Mouse (Mus musculus) forebrain, embryonic 10.5 days (tissue): ENCODE measurements around the gene Filip1l. TPM values are rescaled to one million over a fixed set of nuclear protein-coding genes. Genes with fewer than 3 reads are reported as not detected.

Experiments used
- DNase-seq: peaks from one replicate; pipeline ENCODE4 v3.0.0-alpha.2; 2017; ENCODE audit warnings: low spot score; ENCODE audit errors: extremely low spot score
- H3K27ac ChIP-seq: fragments of 300-500 bp; sonication (generic); 2 replicates; pipeline ENCODE4 v1.5.1; 2016; ENCODE audit warnings: mild to moderate bottlenecking
- H3K27me3 ChIP-seq: fragments of 300-500 bp; sonication (generic); 2 replicates; pipeline ENCODE4 v1.6.1; 2016; ENCODE audit warnings: mild to moderate bottlenecking; ENCODE audit not compliant: poor library complexity, severe bottlenecking
- H3K36me3 ChIP-seq: fragments of 300-500 bp; sonication (generic); replicated peaks from 2 replicates; pipeline ENCODE4 v1.6.1; 2016; ENCODE audit warnings: mild to moderate bottlenecking, moderate library complexity
- H3K4me1 ChIP-seq: fragments of 300-500 bp; sonication (generic); 2 replicates; pipeline ENCODE4 v1.6.1; 2016
- H3K4me3 ChIP-seq: fragments of 300-500 bp; sonication (generic); 2 replicates; pipeline ENCODE4 v1.5.1; 2016; ENCODE audit warnings: mild to moderate bottlenecking, moderate library complexity
- H3K9me3 ChIP-seq: fragments of 300-500 bp; sonication (generic); 2 replicates; pipeline ENCODE4 v1.6.1; 2016; ENCODE audit warnings: mild to moderate bottlenecking, moderate library complexity
- WGBS: fragments of 180-500 bp; shearing (Covaris S2); methylation state at CpG from one replicate; pipeline ENCODE4 v1.1.7; 2016; 5-methylcytosine and 5-hydroxymethylcytosine counted together
- polyA plus RNA-seq: library from polyadenylated mRNA; unstranded; fragments of >200 nt; fragmentation: Nextera tagmentation; extraction: Ambion mirVana; gene quantifications from 2 replicates; pipeline ENCODE4 v1.2.1, GENCODE M21; 2016

Filip1l gene
- polyA plus RNA-seq, 1 experiment from 2014 or later, result 6.7 TPM

- Histone ChIP-seq H3K36me3 (peaks cover 2% of the 10 kb centered on the region), H3K27ac (no peak overlapping the region), H3K9me3 (no peaks in the 10 kb centered on the region), H3K4me3 (no peak overlapping the region), H3K4me1 (no peaks in the 10 kb centered on the region), H3K27me3 (no peaks in the 10 kb centered on the region)
- WGBS, result 76% methylated on average over 1 of the region's 1 CpGs
- DNase-seq, result no peak
Observed at GRCm38 (mm10) chr16:57564807-57565206, 211.9 kb downstream of the Filip1l start.

GRCm38 (mm10) chr16:57566215-57566614 lies 213.3 kb downstream of the Filip1l start:
- 89% methylated on average over 3 of the region's 3 CpGs for WGBS

GRCm38 (mm10) chr16:57568648-57569404 lies 215.9 kb downstream of the Filip1l start:
- no peaks in the 10 kb centered on the region for H3K27me3 ChIP-seq
- no peak for DNase-seq

More at GRCm38 (mm10) chr16:57566215-57566614, 213.3 kb downstream of the Filip1l start:
- Histone ChIP-seq H3K27me3 (no peaks in the 10 kb centered on the region), H3K4me3 (no peak overlapping the region), H3K36me3 (peaks cover 16% of the 10 kb centered on the region), H3K4me1 (no peaks in the 10 kb centered on the region), H3K27ac (no peak overlapping the region), H3K9me3 (no peaks in the 10 kb centered on the region)
- DNase-seq, result no peak

GRCm38 (mm10) chr16:57570789-57571311 lies 218.0 kb downstream of the Filip1l start:
- no peaks in the 10 kb centered on the region for H3K27me3 ChIP-seq
- peaks cover 3% of the 10 kb centered on the region; the same call in 1 of the 2 replicates for H3K4me1 ChIP-seq
- DNase-seq, result no peak
- no peak overlapping the region for H3K4me3 ChIP-seq
- H3K9me3 ChIP-seq, result no peaks in the 10 kb centered on the region
- 89% methylated on average over 5 of the region's 5 CpGs for WGBS
- peaks cover 20% of the 10 kb centered on the region for H3K36me3 ChIP-seq
- H3K27ac ChIP-seq, result no peak overlapping the region

More at GRCm38 (mm10) chr16:57568648-57569404, 215.9 kb downstream of the Filip1l start:
- 94% methylated on average over 7 of the region's 7 CpGs for WGBS
- no peaks in the 10 kb centered on the region for H3K9me3 ChIP-seq
- no peak overlapping the region for H3K4me3 ChIP-seq
- H3K36me3 ChIP-seq, result peaks cover 20% of the 10 kb centered on the region
- 0 out of 2 replicates have a peak, but pooled peaks cover 3% of the 10 kb centered on the region for H3K4me1 ChIP-seq
- no peak overlapping the region for H3K27ac ChIP-seq

DNA sequence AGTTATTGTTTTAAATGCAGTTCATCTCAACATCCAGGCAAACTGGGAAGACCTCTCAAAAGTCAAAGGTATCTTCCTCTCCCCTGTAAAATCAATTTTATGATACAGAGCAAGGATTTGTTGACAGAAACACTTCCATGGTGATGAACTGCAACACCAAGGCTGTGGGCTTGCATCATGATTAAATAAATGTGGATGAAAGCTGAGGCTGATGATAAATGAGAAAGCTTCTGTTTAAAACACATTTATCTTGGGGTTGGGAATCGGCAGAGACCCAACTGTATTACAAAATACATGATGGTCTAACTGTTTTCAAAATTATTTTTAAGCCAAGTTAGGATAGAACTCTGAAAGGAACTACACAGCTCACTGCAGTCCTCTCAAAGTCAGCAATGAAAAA lies 220.9 kb downstream of the Filip1l start:
- 92% methylated on average over 1 of the region's 1 CpGs for WGBS
- DNase-seq, result no peak
- H3K4me1 ChIP-seq, result peaks cover 3% of the 10 kb centered on the region; the same call in 1 of the 2 replicates

GRCm38 (mm10) chr16:57575764-57576388 lies 223.0 kb downstream of the Filip1l start:
- Histone ChIP-seq H3K4me1 (peaks cover 3% of the 10 kb centered on the region; the same call in 1 of the 2 replicates), H3K36me3 (peaks cover 7% of the 10 kb centered on the region), H3K27ac (no peak overlapping the region), H3K9me3 (no peaks in the 10 kb centered on the region), H3K27me3 (no peaks in the 10 kb centered on the region), H3K4me3 (no peak overlapping the region)
- WGBS, result 91% methylated on average over 1 of the region's 1 CpGs
- no peak for DNase-seq

More for the DNA sequence above, 220.9 kb downstream of the Filip1l start:
- H3K27ac ChIP-seq, result no peak overlapping the region
- no peaks in the 10 kb centered on the region for H3K9me3 ChIP-seq
- H3K27me3 ChIP-seq, result no peaks in the 10 kb centered on the region
- H3K4me3 ChIP-seq, result no peak overlapping the region
- H3K36me3 ChIP-seq, result peaks cover 20% of the 10 kb centered on the region

GRCm38 (mm10) chr16:57577519-57577918 lies 224.6 kb downstream of the Filip1l start:
- DNase-seq, result no peak
- H3K36me3 ChIP-seq, result no peaks in the 10 kb centered on the region
- no peak overlapping the region for H3K27ac ChIP-seq
- H3K4me3 ChIP-seq, result no peak overlapping the region
- WGBS, result 93% methylated on average over 1 of the region's 1 CpGs
- no peaks in the 10 kb centered on the region; the same call in 1 of the 2 replicates for H3K4me1 ChIP-seq
- H3K27me3 ChIP-seq, result no peaks in the 10 kb centered on the region
- no peaks in the 10 kb centered on the region for H3K9me3 ChIP-seq

- Histone ChIP-seq H3K27ac (no peak overlapping the region), H3K27me3 (no peaks in the 10 kb centered on the region), H3K4me3 (no peak overlapping the region), H3K36me3 (no peaks in the 10 kb centered on the region), H3K9me3 (no peaks in the 10 kb centered on the region), H3K4me1 (no peaks in the 10 kb centered on the region; the same call in 1 of the 2 replicates)
- DNase-seq, result no peak
- 87% methylated on average over 7 of the region's 7 CpGs for WGBS
Observed at GRCm38 (mm10) chr16:57580041-57580440, 227.1 kb downstream of the Filip1l start.

- H3K4me3 ChIP-seq, result no peak overlapping the region
- no peak overlapping the region for H3K27ac ChIP-seq
- H3K9me3 ChIP-seq, result no peaks in the 10 kb centered on the region
- 86% methylated on average over 2 of the region's 2 CpGs for WGBS
- H3K27me3 ChIP-seq, result no peaks in the 10 kb centered on the region
- no peak for DNase-seq
- H3K4me1 ChIP-seq, result no peaks in the 10 kb centered on the region
- no peaks in the 10 kb centered on the region for H3K36me3 ChIP-seq
Observed at GRCm38 (mm10) chr16:57582008-57582407, 229.1 kb downstream of the Filip1l start.

DNA sequence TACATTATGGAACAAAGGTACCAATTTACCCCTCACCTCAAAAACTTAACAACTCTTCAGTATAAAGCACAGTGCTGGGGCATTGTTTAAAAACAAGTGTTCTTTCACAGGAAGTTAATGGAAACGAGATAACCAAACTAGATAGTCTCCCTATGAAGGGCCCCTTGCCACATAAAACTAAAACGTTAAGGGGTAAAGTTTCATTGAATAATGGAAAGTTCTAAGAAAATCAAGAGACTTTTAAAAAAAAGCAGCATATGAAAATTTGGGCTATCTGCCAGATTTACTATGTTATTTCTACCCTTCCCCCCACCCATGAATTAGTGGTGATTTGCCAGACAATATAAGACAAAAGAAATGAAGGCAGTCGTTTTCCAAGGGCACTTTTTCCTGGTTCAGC lies 232.3 kb downstream of the Filip1l start:
- Histone ChIP-seq H3K9me3 (no peaks in the 10 kb centered on the region), H3K27me3 (no peaks in the 10 kb centered on the region), H3K4me3 (no peak overlapping the region), H3K36me3 (no peaks in the 10 kb centered on the region), H3K4me1 (no peaks in the 10 kb centered on the region), H3K27ac (no peak overlapping the region)
- 72% methylated on average over 3 of the region's 3 CpGs for WGBS
- no peak for DNase-seq

- WGBS, result 40% methylated on average over 7 of the region's 7 CpGs
- no peak overlapping the region for H3K27ac ChIP-seq
- H3K4me1 ChIP-seq, result no peaks in the 10 kb centered on the region
- no peaks in the 10 kb centered on the region for H3K9me3 ChIP-seq
- no peaks in the 10 kb centered on the region for H3K27me3 ChIP-seq
- H3K36me3 ChIP-seq, result no peaks in the 10 kb centered on the region
- no peak overlapping the region for H3K4me3 ChIP-seq
- DNase-seq, result no peak
Observed at GRCm38 (mm10) chr16:57593422-57594157, 240.7 kb downstream of the Filip1l start.

DNA sequence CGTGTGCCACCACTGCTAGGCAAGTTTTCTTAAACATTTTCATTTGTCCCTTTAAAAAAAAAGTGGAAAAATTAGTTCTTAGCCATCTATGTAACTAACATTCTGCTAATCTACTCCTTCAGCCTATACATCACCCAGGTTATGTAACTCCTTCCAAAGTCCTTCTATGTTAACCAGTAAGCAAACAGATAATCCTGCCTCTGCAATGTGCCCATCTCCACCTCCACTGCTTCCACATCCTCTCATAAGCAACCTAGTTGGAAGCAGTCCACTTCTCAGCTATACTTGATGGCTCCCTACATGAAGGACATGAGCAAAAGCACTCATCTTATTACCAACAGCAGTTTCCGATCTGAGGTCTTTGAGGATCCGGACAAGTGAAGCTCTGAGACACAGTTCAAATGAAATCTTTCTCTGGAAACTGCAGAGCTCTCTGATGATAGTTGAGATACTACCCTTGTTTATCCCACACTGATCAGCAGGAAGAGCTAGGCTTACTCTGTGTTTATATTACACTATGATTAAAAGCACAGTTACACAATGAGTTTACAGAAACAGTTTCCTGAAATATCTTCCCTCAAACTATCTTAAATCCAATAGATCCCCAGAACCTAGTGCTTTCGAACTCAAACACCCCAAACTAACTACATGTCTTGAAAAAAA lies 244.5 kb downstream of the Filip1l start:
- WGBS, result 90% methylated on average over 4 of the region's 4 CpGs
- no peak for DNase-seq
- Histone ChIP-seq H3K4me3 (no peak overlapping the region), H3K27me3 (no peaks in the 10 kb centered on the region), H3K27ac (no peak overlapping the region), H3K9me3 (no peaks in the 10 kb centered on the region), H3K4me1 (no peaks in the 10 kb centered on the region), H3K36me3 (no peaks in the 10 kb centered on the region)
